Mouse (Mus musculus) urinary bladder, adult 2 months (tissue): ENCODE data around the gene Zfp874b. TPM values are rescaled to one million over a fixed set of nuclear protein-coding genes. Genes with fewer than 3 reads are reported as not detected.

Experiments used
- polyA plus RNA-seq: library from polyadenylated mRNA; depleted of rRNA; stranded (reverse); fragments of >200 nt; gene quantifications from 2 replicates; pipeline ENCODE4 v1.2.3, GENCODE M21; 2012; rRNA removed

Zfp874b gene
- polyA plus RNA-seq, 1 experiment: 7.3 TPM

Other genes with a start within 250 kb of the Zfp874b start
- gene Zfp458, start 205.8 kb downstream of the Zfp874b start, polyA plus RNA-seq: 2.0 and 2.4 TPM in 2 replicates
- 1.8 and 2.4 TPM in 2 replicates for gene Zfp457, start 177.8 kb downstream of the Zfp874b start, polyA plus RNA-seq
- gene Zfp595, start 151.7 kb downstream of the Zfp874b start, polyA plus RNA-seq: 5.4 and 5.5 TPM in 2 replicates
- 0.43 and 0.47 TPM in 2 replicates for gene Gm28044, start 123.7 kb downstream of the Zfp874b start, polyA plus RNA-seq
- 1.5 and 1.7 TPM in 2 replicates for gene Zfp953, start 123.7 kb downstream of the Zfp874b start, polyA plus RNA-seq
- 0.32 and 0.45 TPM in 2 replicates for gene Gm28041, start 108.5 kb downstream of the Zfp874b start, polyA plus RNA-seq
- 0.73 and 1.0 TPM in 2 replicates for gene Zfp456, start 108.4 kb downstream of the Zfp874b start, polyA plus RNA-seq
- 7.6 and 8.3 TPM in 2 replicates for gene Zfp429, start 84.4 kb downstream of the Zfp874b start, polyA plus RNA-seq
- 2.5 and 2.6 TPM in 2 replicates for gene Zfp459, start 62.8 kb downstream of the Zfp874b start, polyA plus RNA-seq
- gene Zfp874a, start 32.6 kb downstream of the Zfp874b start, polyA plus RNA-seq: 7.0 TPM in 2 replicates
- gene Zfp58, start 16.3 kb upstream of the Zfp874b start, polyA plus RNA-seq: 6.5 and 6.9 TPM in 2 replicates
- 0.08 TPM in 1 of 2 replicates, not detected in the other for gene Gm26965, start 41.9 kb upstream of the Zfp874b start, polyA plus RNA-seq
- 20.8 and 23.6 TPM in 2 replicates for gene Zfp87, start 41.9 kb upstream of the Zfp874b start, polyA plus RNA-seq
- gene Zfp748, start 69.6 kb upstream of the Zfp874b start, polyA plus RNA-seq: 4.9 TPM in 2 replicates
- gene Zfp729b, start 125.4 kb upstream of the Zfp874b start, polyA plus RNA-seq: 3.9 and 4.4 TPM in 2 replicates
- gene Gm49345, start 153.5 kb upstream of the Zfp874b start, polyA plus RNA-seq: not detected in 2 replicates
- 4.4 and 5.4 TPM in 2 replicates for gene Zfp729a, start 153.5 kb upstream of the Zfp874b start, polyA plus RNA-seq
- 7.4 and 7.7 TPM in 2 replicates for gene Zfp738, start 202.8 kb upstream of the Zfp874b start, polyA plus RNA-seq
- 5.8 and 6.5 TPM in 2 replicates for gene Zfp65, start 244.9 kb upstream of the Zfp874b start, polyA plus RNA-seq